Mouse (Mus musculus) left cerebral cortex, postnatal 25 days (tissue): Measurements from ENCODE around the gene 4930523C07Rik. TPM values are rescaled to one million over a fixed set of nuclear protein-coding genes. Genes with fewer than 3 reads are reported as not detected.

Experiments used
- DNase-seq, 2 experiments: peaks; one replicate each; pipeline ENCODE4 v3.0.0; 2022; ENCODE audit warnings: low spot score in 2 of 2, mixed read lengths in 1 of 2
- intact Hi-C: fragments of 180-260 bp; cut with DNase I; formaldehyde crosslinking; loops from one replicate; pipeline ENCODE4 v1.15.1; 2025
- total RNA-seq, 2 experiments: library from RNA; stranded (reverse); gene quantifications; 2 replicates each; pipeline ENCODE4 v1.2.3; 2021

4930523C07Rik gene
- total RNA-seq, 2 experiments from 2014 or later = 2.1 to 3.6 TPM

DNA sequence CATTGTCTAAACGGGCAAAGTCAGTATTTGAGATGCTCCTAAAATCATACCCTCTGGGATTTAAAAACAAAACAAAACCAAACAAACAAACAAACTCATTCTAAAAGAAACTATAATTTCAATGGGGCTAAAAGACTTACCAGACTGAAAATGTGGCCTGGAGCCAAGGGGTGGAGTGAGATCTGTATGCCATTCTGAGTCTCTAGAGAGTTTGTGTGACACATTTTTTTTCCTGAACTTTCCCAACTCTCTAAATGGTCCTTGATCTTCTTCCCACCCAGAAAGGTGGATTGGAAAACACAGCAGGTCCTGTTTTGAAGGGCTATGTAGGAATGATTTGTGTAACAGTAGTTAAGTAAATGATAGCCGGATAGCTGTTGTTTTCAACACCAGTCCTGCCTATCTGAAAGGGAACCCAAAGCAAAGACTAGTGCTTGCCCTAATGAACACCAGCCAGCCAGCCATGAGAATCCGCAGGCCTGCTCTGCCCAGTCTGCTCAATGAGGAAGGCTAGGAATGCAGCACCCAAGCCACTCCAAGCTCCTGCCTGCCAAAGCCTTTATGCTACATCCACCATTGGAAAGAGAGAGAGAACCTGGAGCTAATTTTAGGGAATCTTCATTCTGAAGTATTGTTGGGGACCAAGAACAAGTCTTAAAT lies 1.0 kb downstream of the 4930523C07Rik start:
- DNase-seq = no peak
- intact Hi-C loops = no loop called here

DNA sequence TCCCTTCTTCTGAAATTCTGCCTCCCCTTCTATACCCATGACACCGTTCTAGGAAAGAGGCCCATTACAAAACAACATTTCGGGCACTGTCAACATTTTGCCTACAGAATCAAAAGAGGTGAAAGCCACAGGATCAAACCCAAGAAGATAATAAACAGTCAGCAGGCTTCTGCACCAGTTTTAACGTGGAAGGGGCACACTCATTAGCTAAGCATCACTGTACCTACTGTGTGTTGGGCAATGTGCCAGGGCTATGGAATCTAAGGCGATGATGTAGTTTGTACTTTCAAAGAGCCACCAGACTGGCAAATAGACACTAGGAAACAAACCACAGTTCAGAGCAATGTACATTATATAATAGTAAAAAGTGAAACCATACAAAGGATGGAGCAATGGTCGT lies 1.8 kb downstream of the 4930523C07Rik start:
- intact Hi-C loops = no loop called here
- no peak for DNase-seq

DNA sequence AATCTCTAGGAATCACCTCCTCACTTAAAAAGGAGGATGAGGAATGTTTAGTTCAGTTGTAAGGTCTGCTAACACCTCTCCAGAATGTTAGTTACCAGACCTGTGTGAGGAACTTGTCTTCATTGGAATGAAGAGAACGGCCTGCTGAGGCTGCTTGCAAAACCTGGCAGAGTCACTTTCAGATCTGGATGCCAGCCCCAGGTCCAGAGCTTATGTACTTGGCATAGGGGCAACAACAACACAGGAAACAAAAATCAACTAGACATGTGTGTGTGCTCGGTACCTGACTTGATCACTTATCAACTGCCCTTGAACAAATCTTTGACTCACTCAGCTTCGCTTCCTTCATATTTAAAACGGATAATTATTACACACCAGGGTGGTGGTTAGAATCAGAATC lies 2.6 kb downstream of the 4930523C07Rik start:
- no peak for DNase-seq
- intact Hi-C loops = no loop called here

DNA sequence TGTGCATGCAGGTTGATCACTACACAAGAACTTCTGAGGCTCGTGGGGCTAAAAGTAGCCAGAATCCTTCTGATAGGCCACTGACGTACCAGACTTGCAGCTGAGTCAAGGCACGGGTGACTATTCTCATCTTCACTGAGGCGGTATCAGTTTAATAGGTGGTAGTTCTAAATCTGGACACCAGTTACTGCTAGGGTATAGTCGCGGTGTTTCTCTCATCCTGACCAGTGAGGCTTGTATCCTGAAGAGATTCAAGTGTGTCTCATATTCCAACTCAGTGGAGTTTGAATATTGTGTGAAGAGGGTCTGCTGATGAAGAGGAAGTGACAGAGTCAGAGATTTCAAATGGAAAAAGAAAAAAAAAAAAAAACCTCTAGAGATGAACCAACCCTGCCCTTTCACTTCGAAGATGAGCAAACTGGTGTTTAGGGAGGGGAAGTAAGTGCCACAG lies 3.3 kb downstream of the 4930523C07Rik start:
- intact Hi-C loops = no loop called here
- DNase-seq = no peak

DNA sequence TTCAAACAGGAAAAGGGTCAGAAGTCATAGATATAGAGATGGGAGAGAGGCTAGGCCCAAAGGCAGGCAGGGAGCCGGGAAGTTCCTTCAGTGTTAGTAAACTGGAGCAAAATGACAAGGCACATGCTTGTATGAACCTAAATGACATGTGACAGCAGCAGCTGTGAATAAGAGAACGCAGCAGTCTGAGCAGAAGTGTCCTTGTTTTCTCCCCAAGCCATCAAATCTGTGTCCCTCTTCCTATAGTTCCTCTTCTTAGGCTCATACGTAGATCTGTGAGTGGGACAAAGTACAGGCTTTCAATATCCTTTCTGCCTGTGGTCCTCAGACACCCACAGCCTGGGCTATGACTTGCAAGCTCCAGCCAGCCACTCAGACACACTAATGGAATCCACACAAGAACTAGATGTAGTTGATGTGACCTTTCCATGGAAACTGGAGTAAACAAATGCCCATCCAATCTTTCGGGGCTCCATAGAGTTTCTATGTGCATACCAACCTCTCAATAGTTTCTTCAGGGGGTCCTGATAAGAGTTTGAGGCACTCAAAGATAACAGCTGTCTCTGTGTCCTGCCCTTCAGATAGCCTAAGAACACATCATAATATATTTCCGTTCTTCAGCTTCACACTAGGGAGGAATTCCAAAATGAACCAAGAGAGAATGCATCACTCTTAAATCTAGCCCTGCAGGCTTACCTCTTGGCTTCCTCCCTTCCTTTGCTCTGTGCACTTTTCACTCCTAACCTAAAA lies 5.1 kb downstream of the 4930523C07Rik start:
- intact Hi-C loops = no loop called here
- no peak for DNase-seq

DNA sequence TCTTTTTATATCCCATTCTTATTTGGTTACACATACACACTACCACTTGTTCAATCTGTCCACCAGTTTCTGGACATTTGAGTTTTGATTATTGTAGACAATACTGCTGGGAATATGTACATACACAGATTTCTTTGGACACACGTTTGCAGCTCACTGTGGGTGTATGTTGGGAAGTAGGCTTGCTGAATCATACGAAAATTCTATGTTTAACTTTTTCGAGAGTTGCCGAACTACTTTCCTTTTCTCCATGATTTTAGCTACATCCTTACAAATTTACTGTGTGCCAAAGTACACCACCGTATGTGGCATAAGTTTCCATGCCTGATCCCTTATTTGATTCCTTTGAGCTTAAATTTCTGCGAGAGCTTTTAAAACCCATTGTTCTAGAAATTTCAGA lies 6.7 kb downstream of the 4930523C07Rik start:
- peak in 1 of 2 experiments; percentile 70 for DNase-seq
- intact Hi-C loops = no loop called here

DNA sequence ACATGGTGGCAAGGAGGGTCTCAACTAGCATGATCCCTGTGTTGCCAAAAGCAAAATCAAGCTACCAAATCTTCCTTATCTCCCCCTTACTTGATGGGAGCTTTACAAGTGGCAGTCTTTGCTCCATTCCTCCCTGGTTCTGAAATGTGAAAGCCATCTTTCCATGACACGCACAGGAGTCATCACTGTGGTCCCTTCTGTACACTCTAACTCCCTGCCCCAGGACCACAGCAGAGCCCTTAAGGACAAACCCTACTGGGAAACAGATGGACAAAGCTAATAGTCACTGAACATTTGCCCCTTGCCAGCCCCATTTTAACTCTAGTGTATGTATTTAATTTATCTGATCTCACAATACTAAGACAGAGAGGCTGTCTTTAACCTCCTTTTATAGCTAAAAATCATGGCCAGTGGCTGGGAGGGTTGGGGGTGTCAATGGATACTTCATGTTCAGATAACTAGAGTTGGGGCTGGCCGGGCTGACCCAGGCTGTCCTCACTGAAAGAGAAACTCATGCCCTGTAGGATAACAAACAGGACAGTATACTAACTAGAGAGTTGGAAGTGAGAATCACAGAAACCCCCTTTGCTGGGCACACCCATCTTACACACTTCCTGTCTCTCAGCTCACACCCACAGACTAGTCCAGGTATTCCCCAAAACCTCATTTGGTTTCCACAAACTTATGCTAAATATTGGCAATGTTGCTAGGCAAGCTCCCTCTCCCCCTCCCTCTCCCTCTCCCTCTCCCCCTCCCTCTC lies 8.6 kb downstream of the 4930523C07Rik start:
- intact Hi-C loops = no loop called here
- no peak for DNase-seq

DNA sequence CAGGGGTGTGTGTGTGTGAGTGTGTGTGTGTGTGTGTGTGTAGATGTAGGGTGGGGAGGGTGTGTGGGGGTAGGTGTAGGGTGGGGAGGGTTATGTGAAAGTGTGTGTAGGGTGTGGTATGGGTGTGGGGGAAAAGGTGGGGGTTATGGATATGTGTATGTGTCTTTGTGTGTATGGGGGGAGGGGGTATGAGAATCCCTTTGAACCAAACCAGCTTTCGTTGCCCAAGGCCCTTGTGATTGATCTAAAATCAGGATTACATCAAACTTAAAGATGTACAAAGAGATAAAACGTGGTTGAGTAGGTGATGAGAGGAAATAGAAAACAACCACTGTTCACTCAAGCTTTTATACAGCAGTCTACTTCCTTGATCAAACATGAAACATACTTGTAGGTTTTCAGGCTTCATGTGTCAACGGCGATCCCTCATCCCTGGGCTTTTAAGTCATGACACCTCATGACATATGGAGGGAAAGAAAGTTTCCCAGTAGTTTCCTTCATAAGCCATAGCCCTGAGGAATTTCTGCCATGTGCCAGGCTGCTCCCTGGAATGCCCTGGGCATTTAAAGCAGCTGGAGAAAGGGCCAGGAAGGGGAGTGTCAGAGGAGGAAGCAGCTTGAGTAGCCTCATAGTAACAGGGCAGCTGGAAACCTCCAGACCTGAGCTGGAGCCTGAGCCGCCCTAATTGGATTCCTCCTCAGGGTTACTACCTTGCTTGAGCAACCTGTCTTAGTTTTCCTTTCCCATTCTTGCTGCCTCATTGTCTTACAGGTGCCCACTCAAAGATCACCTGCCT lies 9.5 kb downstream of the 4930523C07Rik start:
- no peak for DNase-seq
- intact Hi-C loops = no loop called here

DNA sequence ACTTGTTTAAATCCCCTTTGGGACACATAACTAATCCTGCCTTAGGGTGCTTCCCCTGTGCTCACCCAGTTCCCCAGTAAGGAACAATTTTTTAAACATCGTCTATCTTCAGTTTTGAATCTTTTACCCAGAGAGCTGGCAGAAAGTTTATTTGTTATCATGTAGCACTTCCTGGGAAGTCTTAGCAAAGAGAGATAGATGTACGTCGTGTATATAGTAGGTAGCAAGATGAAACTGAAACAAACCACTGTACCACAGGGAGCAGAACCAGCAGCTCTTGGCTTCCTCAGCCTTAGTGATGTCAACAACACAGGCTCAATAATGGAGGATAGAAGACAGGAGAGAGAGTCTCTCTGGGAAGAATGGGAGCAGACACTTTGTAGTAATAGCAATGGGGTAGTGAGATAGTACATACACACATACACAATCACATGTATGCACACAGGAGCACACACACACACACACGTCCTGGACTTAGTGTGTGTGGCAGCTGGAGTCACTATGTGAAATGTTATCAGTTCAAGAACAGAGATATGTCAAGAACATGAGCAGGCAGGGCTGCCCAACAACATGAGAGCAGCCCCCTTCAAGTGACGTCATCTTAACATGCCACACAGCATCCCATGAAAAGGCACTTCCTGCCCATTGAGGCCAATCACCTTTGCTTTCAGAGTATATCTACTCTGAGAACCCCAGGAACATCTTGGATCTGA lies 10.3 kb downstream of the 4930523C07Rik start:
- no peak for DNase-seq
- intact Hi-C loops = no loop called here

DNA sequence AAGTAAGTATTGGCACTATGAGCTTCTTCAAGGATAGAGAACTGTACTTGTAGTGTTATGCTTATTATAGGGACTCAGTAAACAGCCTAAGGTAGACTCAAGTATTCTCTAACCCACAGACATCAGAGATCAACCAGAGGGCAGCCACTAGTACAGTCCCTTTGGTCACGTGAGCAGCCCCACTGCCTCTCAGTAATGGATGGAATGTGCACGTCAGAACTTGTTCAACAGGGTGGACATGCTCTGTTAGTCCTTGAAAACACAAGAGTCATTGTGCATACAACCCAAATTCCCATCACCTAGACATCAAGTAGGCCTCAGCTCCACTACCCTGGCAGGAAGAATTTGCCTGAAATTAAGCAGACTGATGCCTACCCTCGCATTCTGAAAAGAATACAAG lies 13.5 kb downstream of the 4930523C07Rik start:
- intact Hi-C loops = no loop called here
- no peak for DNase-seq

DNA sequence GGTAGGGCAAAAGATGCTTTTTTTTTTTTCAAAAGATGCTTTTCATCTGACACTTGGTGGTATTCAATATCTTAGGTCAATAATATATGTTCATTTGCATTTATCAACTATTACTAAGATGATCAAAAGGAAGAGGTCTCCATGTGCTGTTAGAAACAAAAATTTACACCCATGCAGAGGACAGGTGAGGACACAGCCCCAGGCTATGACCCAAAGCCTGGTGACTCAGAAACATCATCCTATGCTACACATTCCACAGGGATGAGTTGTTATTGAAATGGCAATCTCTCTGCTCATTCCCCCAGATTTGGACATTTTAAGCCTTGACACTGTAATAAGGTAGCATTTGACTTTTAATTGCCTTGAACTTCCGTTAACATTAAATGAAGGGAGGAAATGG lies 15.7 kb downstream of the 4930523C07Rik start:
- intact Hi-C loops = no loop called here
- no peak for DNase-seq

DNA sequence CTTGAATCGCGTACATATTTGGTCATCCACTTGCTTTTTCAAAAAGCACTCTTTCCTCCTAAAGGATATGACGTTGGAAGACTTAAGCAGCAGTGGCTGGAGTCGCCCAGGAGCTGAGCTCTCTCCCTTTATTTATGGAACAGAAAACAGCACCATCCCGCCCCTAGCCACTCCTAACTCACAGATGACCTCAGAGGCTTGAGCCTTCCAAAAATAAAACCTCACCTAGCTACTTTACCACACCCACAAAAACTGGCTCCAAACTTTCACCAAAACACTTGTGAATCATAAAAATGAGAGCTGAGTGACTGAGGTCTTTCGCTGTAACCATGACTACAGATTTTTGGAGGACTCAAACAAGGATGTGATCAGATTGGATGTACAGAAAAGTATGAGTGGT lies 16.4 kb downstream of the 4930523C07Rik start:
- no peak for DNase-seq
- intact Hi-C loops = no loop called here

DNA sequence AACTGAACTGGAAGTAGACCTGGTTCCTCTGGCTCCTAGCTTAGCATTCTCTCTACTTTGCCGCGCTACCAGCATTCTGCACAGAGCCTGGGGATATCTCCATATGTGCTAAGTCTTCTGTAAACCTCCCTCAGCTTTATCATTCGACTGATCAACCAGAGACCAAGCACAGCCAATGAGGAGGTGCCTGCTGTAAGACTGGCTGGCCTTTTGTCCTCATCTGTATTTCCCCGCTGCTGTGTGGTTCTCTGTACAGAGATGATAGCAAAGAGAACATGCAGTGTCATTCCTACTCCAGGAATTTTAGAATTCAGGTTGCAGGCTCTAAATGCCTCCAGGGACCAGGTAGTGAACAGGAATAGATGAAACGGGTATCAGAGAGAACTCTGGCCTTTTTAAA lies 17.1 kb downstream of the 4930523C07Rik start:
- DNase-seq = no peak
- intact Hi-C loops = no loop called here

DNA sequence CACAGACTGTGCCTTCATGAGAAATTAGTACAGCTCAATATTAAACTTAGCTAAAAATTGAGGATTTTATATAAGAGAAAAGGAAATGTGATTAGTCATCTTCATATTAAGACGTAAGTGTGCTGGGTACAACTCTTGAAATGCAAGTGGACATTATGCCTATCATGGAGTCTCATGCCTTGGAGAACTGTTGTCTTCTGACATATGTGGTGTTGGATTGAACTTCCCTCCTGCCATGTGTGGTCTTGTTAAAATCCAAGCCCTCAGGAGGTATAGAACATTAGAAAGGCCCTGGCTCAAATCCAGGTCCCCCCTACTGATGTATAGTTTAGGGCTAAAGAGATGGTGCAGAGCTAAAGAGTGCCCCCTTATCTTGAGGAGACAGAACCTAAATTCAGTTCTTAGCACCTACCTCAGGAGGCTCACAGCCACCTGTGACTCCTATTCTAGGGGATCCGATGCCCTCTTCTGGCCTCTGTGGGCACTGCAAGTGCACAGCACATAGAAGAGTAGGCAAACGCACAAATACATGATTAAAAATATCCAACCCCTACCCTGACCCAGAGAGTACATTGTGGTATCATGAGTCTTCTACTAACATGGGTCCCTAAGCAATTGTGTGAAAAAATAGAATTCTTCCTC lies 17.7 kb downstream of the 4930523C07Rik start:
- DNase-seq = no peak
- intact Hi-C loops = no loop called here

DNA sequence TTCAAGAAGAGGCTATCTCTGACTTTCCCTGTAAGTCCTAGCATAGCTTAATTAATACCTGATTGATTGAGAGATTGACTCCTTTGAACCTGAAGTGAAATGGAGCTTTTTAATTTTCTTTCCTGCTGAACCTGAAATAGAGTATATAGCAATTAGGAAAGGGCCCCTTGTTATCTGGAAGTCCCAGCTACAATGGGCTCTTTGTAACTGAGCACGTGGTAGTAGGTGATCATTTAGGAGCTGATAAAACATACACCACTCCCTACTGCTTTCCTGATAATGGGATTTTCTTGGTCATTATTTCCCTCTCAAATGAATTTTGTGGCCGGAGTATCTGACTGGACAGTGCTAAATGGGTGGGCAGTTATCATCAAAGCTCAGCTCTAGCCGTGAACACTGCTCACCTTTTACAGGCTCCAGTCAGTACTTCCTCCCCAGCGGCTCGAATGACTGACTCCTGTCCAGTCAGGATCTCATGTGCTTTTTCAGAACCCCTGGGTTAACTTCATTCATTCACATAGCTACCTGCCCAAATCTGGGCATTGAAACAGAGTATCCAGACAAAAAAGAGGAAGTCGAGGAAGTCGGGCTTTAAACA lies 20.5 kb downstream of the 4930523C07Rik start:
- DNase-seq = no peak
- intact Hi-C loops = no loop called here

DNA sequence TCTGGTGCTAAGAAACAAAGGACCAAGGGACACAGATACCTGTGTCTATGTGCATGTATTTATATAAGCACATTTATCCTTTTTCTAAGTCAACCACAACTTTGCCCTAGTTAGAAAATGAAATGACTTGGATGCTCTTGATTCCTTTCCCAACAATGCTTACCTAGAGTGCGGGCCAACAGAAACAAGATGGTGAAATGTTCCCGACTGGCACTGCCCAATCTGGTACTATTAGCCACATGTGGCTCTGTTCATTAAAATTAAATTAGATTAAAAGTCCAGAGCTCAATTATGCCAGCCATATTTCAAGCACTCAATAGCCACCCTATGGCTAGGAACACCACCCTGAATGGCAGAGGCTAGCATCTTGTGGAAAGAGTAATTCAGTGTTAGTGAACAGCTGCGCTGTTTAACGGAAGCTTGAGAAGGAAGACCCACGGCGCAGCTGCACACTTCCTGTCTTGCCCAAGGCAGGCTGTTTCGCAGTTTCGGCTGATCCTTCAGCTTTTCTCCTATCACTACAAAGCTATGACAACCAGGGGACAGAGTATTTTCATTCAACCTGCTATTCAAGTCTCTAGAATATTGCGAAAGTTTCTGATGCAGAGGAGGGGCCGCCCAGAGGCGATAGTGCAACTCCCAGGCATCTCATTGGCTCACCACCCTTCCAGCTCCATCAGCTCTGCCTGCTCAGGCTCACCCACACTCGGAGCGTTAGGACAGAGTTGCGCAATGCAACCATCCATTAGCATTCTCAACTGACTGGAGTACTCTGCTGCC lies 34.9 kb downstream of the 4930523C07Rik start:
- intact Hi-C loops = no loop called here
- DNase-seq = no peak

DNA sequence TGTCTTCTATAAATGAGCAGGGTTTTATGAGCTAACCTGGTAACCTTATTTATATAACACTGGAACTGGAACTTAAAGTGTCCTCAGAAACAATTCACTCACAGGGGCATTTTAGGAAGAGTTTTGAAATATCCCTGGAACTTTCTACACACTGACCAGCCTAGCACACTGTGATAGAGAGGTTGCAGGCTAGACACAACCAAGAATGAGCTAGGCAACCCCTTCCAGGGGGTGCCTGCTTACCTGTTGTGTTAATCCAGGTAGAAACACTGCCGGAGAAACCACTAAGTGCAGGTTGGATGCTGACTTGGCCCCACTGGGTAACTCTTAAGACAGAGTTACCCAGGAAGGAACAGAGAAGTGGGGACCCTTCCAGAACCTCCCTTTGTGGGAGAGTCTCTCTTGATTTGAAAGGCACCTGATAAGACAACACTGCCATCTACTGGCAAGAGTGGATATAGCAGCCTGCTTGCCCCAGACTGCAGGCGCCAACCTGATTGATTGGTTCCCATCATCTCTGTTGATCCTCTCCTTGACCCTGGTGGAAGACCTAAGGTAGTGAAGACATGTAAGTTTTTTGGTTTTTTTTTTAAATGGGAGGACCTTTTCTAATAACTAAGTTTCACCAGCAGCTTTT lies 36.7 kb downstream of the 4930523C07Rik start:
- intact Hi-C loops = loop anchor here (1.0 to 5.0 kb wide), 4 partner anchors 170 to 789 kb away; partner anchors contain the start of gene Tnr
- DNase-seq = peak; percentile 83
